Mouse (Mus musculus) midbrain, embryonic 11.5 days (tissue): ENCODE data around the gene Donson. TPM values are rescaled to one million over a fixed set of nuclear protein-coding genes. Genes with fewer than 3 reads are reported as not detected.

Source experiments
- polyA plus RNA-seq: library from polyadenylated mRNA; unstranded; fragments of >200 nt; fragmentation: Nextera tagmentation; extraction: Ambion mirVana; gene quantifications from 2 replicates; pipeline ENCODE4 v1.2.1, GENCODE M21; 2014

Donson gene
- polyA plus RNA-seq, 1 experiment from 2014 or later = 38.0 TPM

Other genes starting within 250 kb of the Donson start
- gene Ifnar1, start 203.5 kb downstream of the Donson start, polyA plus RNA-seq = 49.9 and 53.8 TPM in 2 replicates
- 33.1 and 34.8 TPM in 2 replicates for gene Ifngr2, start 141.7 kb downstream of the Donson start, polyA plus RNA-seq
- 53.2 and 55.7 TPM in 2 replicates for gene Tmem50b, start 91.0 kb downstream of the Donson start, polyA plus RNA-seq
- gene Dnajc28, start 69.7 kb downstream of the Donson start, polyA plus RNA-seq = 5.8 and 6.0 TPM in 2 replicates
- gene Gart, start 41.8 kb downstream of the Donson start, polyA plus RNA-seq = 107 and 111 TPM in 2 replicates
- gene Son, start 41.3 kb downstream of the Donson start, polyA plus RNA-seq = 144 and 148 TPM in 2 replicates
- 77.0 and 82.5 TPM in 2 replicates for gene Cryzl1, start 40.2 kb upstream of the Donson start, polyA plus RNA-seq
- 54.8 and 57.6 TPM in 2 replicates for gene Itsn1, start 40.5 kb upstream of the Donson start, polyA plus RNA-seq